Mouse (Mus musculus) limb, embryonic 14.5 days (tissue): ENCODE measurements around the gene Rps19. TPM values are rescaled to one million over a fixed set of nuclear protein-coding genes. Genes with fewer than 3 reads are reported as not detected.
A peak's percentile ranks its signal among the peaks of the same experiment; 100 is the strongest.

ENCODE experiments used
- ATAC-seq: fragments of 200-750 bp; cut with Nextera tagmentation; 2 replicates; pipeline ENCODE4 v1.8.0; 2017; ENCODE audit warnings: low read depth, moderate number of reproducible peaks, moderate TSS enrichment; ENCODE audit not compliant: low FRiP score
- DNase-seq: peaks from one replicate; pipeline ENCODE4 v3.0.0-alpha.2; 2015; ENCODE audit warnings: low spot score
- H3K27ac ChIP-seq: fragments of 300-500 bp; sonication (generic); replicated peaks from 2 replicates; pipeline ENCODE4 v1.5.1; 2014; ENCODE audit warnings: low read depth, mild to moderate bottlenecking, low read length, moderate library complexity, mixed read lengths
- H3K27me3 ChIP-seq: fragments of 300-500 bp; sonication (generic); 2 replicates; pipeline ENCODE4 v1.6.1; 2014; ENCODE audit warnings: low read length, mixed read lengths; ENCODE audit not compliant: control insufficient read depth, insufficient read depth
- H3K36me3 ChIP-seq: fragments of 300-500 bp; sonication (generic); 2 replicates; pipeline ENCODE4 v1.6.1; 2014; ENCODE audit warnings: mild to moderate bottlenecking, low read length, moderate library complexity, mixed read lengths; ENCODE audit not compliant: control insufficient read depth, insufficient read depth
- H3K4me1 ChIP-seq: fragments of 300-500 bp; sonication (generic); 2 replicates; pipeline ENCODE4 v1.6.1; 2014; ENCODE audit warnings: antibody characterized with exemption, low read length, mixed read lengths; ENCODE audit not compliant: control insufficient read depth, insufficient read depth
- H3K4me2 ChIP-seq: fragments of 300-500 bp; sonication (generic); replicated peaks from 2 replicates; pipeline ENCODE4 v1.6.1; 2014; ENCODE audit warnings: low read depth, mild to moderate bottlenecking, low read length, moderate library complexity; ENCODE audit not compliant: severe bottlenecking
- H3K4me3 ChIP-seq: fragments of 300-500 bp; sonication (generic); replicated peaks from 2 replicates; pipeline ENCODE4 v1.5.1; 2014; ENCODE audit warnings: low read length
- H3K9ac ChIP-seq: fragments of 300-500 bp; sonication (generic); 2 replicates; pipeline ENCODE4 v1.6.1; 2014; ENCODE audit warnings: mild to moderate bottlenecking, low read depth, low read length, moderate library complexity; ENCODE audit not compliant: severe bottlenecking
- H3K9me3 ChIP-seq: fragments of 300-500 bp; sonication (generic); 2 replicates; pipeline ENCODE4 v1.6.1; 2016; ENCODE audit warnings: low read length; ENCODE audit not compliant: control insufficient read depth
- POLR2A ChIP-seq: fragments of 200-500 bp; IDR thresholded peaks from 2 replicates; pipeline ENCODE4 v1.8.0; 2012; ENCODE audit warnings: inconsistent platforms, mild to moderate bottlenecking, moderate library complexity, borderline replicate concordance; ENCODE audit not compliant: insufficient read depth, insufficient read length; ENCODE audit errors: extremely low read depth
- WGBS: fragments of 180-500 bp; shearing (Covaris S2); extraction: QIAGEN DNeasy Blood & Tissue Kit; methylation state at CpG from one replicate; pipeline ENCODE4 v1.1.7; 2014; 5-methylcytosine and 5-hydroxymethylcytosine counted together
- polyA plus RNA-seq, 2 experiments: library from polyadenylated mRNA; depleted of rRNA in 1 of 2; stranded (reverse) in 1 of 2; unstranded in 1 of 2; fragments of >200 nt; fragmentation: Nextera tagmentation in 1 of 2; extraction: Ambion mirVana in 1 of 2; gene quantifications; 2 replicates each; pipeline versions ENCODE4 v1.2.1 to v1.2.3; 2012 to 2014

The Rps19 gene
- polyA plus RNA-seq, 2 experiments, result 1,323 to 3,666 TPM

DNA sequence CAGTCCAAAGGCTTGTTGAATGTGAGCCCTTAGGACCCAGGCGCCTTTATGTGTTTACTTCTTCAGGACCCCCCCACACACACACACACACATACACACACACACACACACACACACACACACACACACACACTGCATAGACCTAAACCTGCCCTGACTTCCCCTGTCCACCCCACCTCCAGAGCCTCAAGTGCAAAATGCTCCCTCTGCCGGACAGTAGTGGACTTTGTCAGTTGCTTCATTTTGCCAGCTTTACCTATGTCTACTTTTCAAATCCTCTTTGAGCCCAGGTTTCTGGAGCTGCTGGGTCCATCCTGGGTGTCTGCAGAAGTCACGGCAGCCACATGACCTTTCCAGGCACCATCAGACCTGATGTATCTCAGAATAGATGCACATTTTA is 20.8 kb downstream of the Rps19 start:
- H3K9ac ChIP-seq, result peak overlapping the region; percentile 71
- WGBS, result 13% methylated on average over 3 of the region's 3 CpGs
- no peak for ATAC-seq
- H3K36me3 ChIP-seq, result peaks cover 24% of the 10 kb centered on the region
- H3K4me2 ChIP-seq, result peak overlapping the region; percentile 67
- no peaks in the 10 kb centered on the region for H3K27me3 ChIP-seq
- H3K27ac ChIP-seq, result peak overlapping the region; percentile 67; the same call in 1 of the 2 replicates
- no peaks in the 10 kb centered on the region for H3K9me3 ChIP-seq
- H3K4me3 ChIP-seq, result peak overlapping the region; percentile 85
- peak; percentile 59 for DNase-seq
- peaks cover 32% of the 10 kb centered on the region for H3K4me1 ChIP-seq
- TF ChIP-seq POLR2A, result no peak

DNA sequence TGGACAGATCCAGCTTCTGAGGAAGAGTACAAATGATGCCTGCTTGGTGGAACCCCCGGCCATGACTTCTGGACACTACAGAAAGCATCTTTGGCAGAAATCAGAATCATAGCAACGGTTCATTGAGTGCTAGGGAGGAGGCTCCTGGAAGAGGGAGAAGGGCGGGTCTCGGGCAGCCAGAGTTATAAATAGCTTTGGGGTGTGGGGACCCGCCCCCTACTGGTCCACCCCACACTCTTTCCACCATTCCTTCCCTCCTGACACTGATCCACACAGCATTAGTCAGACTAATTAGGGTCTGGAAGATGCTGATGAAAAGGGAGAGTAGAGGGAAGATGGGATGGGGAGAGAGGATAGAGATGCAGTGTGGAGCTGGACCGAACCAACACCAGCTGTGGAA is 22.4 kb downstream of the Rps19 start:
- H3K4me3 ChIP-seq, result peak overlapping the region; percentile 24

DNA sequence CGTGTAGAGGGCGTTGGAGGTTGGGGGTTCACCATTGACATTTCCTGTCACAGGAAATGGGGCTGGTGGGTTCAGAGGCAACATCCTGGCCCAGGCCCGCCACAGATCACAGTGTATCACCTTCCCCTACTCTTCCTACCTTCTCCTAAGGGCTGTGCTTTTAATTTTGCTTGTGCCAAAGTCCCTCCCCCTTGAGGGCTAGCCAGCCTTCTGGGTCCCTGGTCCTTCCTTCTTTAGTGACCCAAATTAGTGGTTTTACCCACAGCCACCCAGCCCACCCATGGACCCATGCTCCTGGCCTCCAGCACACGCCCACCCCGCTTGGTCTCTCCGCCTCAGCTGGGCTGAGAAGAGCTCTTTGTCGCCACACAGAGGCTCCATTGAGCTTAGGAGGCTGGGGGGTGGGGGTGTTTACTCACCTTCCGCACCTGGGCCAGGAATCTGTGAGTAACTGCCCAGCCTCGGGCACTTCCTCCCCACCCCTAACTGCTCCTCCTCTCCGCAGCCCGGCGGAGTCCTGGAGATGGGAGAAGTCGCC is 23.1 kb downstream of the Rps19 start:
- peaks cover 28% of the 10 kb centered on the region for H3K4me1 ChIP-seq

More for the DNA sequence above, 22.4 kb downstream of the Rps19 start:
- no peaks in the 10 kb centered on the region for H3K27me3 ChIP-seq
- no peak for ATAC-seq
- peak overlapping the region; percentile 17; the same call in 1 of the 2 replicates for H3K9ac ChIP-seq
- TF ChIP-seq POLR2A, result no peak
- H3K9me3 ChIP-seq, result no peaks in the 10 kb centered on the region
- peaks cover 38% of the 10 kb centered on the region for H3K36me3 ChIP-seq
- no peak for DNase-seq
- WGBS, result 23% methylated on average over 6 of the region's 6 CpGs
- peak overlapping the region; percentile 42 for H3K4me2 ChIP-seq
- H3K4me1 ChIP-seq, result peaks cover 32% of the 10 kb centered on the region
- H3K27ac ChIP-seq, result peak overlapping the region; percentile 79

DNA sequence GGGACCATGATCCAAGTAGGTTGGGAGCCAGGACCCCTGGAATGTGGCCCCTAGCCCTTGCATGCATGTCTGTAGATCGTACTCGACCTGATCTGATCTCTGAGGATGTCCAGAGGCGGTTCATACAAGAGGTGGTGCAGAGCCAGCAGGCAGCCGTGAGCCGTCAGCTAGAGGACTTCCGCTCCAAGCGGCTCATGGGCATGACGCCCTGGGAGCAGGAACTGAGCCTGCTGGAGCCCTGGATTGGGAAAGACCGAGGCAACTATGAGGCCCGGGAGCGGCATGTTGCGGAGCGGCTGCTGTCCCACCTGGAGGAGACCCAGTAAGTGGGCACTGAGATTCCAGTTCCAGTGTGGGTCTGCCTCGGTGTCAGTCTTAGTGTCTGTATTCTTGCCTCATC is 28.3 kb downstream of the Rps19 start:
- DNase-seq (no peak), ATAC-seq (no peak)
- Histone ChIP-seq H3K9me3 (no peaks in the 10 kb centered on the region), H3K27me3 (no peaks in the 10 kb centered on the region), H3K4me1 (peaks cover 3% of the 10 kb centered on the region; the same call in 1 of the 2 replicates), H3K27ac (no peak overlapping the region), H3K9ac (no peak overlapping the region), H3K4me3 (no peak overlapping the region), H3K4me2 (no peak overlapping the region), H3K36me3 (peaks cover 72% of the 10 kb centered on the region)
- no peak for TF ChIP-seq POLR2A
- WGBS, result 90% methylated on average over 14 of the region's 14 CpGs

More for the DNA sequence above, 23.1 kb downstream of the Rps19 start:
- Histone ChIP-seq H3K4me3 (peak overlapping the region; percentile 24), H3K36me3 (peaks cover 45% of the 10 kb centered on the region), H3K9ac (peak overlapping the region; percentile 17), H3K4me2 (peak overlapping the region; percentile 42), H3K27ac (peak overlapping the region; percentile 79), H3K27me3 (no peaks in the 10 kb centered on the region), H3K9me3 (no peaks in the 10 kb centered on the region)
- ATAC-seq (peak; percentile 8; the same call in 1 of the 2 replicates), DNase-seq (peak; percentile 62)
- TF ChIP-seq POLR2A, result no peak
- WGBS, result 14% methylated on average over 11 of the region's 13 CpGs

DNA sequence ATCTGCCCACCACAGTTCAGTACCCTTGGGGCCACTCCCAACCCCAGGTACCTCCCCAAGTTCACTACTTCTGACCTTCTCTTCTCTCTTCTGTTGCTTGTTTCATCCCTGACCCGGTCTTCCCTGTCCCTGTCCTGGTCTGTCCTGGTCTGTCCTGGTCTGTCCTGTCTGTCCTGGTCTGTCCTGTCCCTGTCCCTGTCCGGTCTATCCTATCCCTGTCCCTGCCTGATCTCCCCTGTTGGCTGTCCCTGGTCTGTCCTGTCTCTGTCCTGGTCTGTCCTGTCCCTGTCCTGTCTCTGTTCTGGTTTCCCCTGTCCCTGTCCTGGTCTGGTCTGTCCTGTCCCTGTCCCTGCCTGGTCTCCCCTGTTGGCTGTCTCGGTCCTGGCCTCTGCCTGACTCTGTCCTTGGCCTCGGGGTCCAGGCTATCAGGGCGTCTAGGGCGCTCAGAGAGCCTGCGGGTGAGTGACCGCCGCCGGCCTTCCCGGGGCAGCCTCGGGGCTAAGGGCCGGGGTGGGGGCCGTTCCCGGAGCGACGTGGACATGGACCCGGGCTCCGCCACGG is 34.7 kb downstream of the Rps19 start:
- ATAC-seq (no peak), DNase-seq (no peak)
- Histone ChIP-seq H3K4me3 (no peak overlapping the region), H3K27ac (no peak overlapping the region), H3K4me2 (no peak overlapping the region), H3K27me3 (no peaks in the 10 kb centered on the region), H3K9me3 (no peaks in the 10 kb centered on the region), H3K9ac (no peak overlapping the region), H3K36me3 (peaks cover 74% of the 10 kb centered on the region), H3K4me1 (no peaks in the 10 kb centered on the region)
- WGBS, result 91% methylated on average over 20 of the region's 20 CpGs
- TF ChIP-seq POLR2A, result no peak

DNA sequence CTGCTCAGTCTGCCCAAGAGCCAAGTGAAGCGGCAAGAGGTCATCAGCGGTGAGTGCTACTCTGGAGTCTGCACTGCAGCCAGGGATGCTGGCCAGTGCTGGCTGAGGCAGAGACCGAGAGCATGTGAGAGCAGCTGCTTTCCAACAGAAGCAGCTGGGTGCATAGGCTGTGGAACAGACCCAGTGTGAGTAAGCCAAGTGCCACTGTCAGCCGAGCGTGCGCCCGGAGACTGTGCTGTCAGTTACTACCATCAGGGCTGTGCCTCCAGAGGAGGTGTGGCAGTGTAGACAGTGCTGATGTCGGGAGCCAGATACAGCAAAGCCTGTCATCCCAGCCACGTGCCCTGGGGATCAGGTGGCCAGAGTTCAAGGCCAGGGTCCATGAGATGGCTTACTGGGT is 35.6 kb downstream of the Rps19 start:
- DNase-seq (no peak), ATAC-seq (no peak)
- Histone ChIP-seq H3K4me1 (no peaks in the 10 kb centered on the region), H3K9me3 (no peaks in the 10 kb centered on the region), H3K36me3 (peaks cover 83% of the 10 kb centered on the region), H3K9ac (no peak overlapping the region), H3K4me2 (no peak overlapping the region), H3K4me3 (no peak overlapping the region), H3K27ac (no peak overlapping the region), H3K27me3 (no peaks in the 10 kb centered on the region)
- 88% methylated on average over 9 of the region's 9 CpGs for WGBS
- TF ChIP-seq POLR2A, result no peak
